In genomic region chr11:46069408-46070003, GRCm38 (mm10) we compare ENCODE assay signal across 9 mouse cellular contexts. TPM values are rescaled to one million over a fixed set of nuclear protein-coding genes. Genes with fewer than 3 reads are reported as not detected.
DNase-seq lines count a peak whose midpoint lies in the region; ATAC-seq and TF ChIP-seq lines count a peak whose summit lies in the region.
"Had no signal": no experiment of that assay in that cellular context is flagged by ENCODE, and none has a peak within 500 bp of the region (broad histone marks: within the 10 kb centered on the region; RNA-seq: fewer than 3 reads in every experiment).

No protein-coding gene starts in this region.

- H3K4me1 ChIP-seq in forebrain, embryonic 10.5 days = peaks cover 56% of the 10 kb centered on the region
- H3K4me1 ChIP-seq in forebrain, postnatal 0 days (ENCODE audit: insufficient read depth) = peaks cover 3% of the 10 kb centered on the region; the same call in 1 of the 2 replicates
- peaks cover 2% of the 10 kb centered on the region for H3K4me1 ChIP-seq in testis, adult 2 months (ENCODE audit: control insufficient read depth, insufficient read depth, low read length)
- peaks cover 74% of the 10 kb centered on the region for H3K4me1 ChIP-seq in limb, embryonic 13.5 days

- H3K27ac ChIP-seq in forebrain, embryonic 10.5 days = peak overlapping the region; percentile 67
- no peak overlapping the region for H3K27ac ChIP-seq in forebrain, postnatal 0 days (ENCODE audit: low read depth, low read length)
- peak overlapping the region; percentile 19; the same call in 1 of the 2 replicates for H3K27ac ChIP-seq in testis, adult 2 months (ENCODE audit: control insufficient read depth, insufficient read depth, low read depth, low read length)
- H3K27ac ChIP-seq in limb, embryonic 13.5 days = peak overlapping the region; percentile 89

- H3K9ac ChIP-seq in forebrain, postnatal 0 days = no peak overlapping the region
- H3K9ac ChIP-seq in limb, embryonic 13.5 days = no peak overlapping the region

- no peak for TF ChIP-seq CTCF in forebrain, postnatal 0 days (IDR thresholded peaks at IDR 0.05; ENCODE audit: low read depth)
- no peak for TF ChIP-seq CTCF in testis, adult 2 months (IDR thresholded peaks at IDR 0.05; ENCODE audit: control insufficient read depth, insufficient read depth, insufficient replicate concordance, low read depth, low read length)

- DNase-seq in forebrain, embryonic 10.5 days (ENCODE audit: extremely low spot score, low spot score) = no peak
- DNase-seq in forebrain, postnatal 0 days = no peak
- DNase-seq in testis, postnatal 10 days (ENCODE audit: low spot score) = no peak
- no peak for DNase-seq in ovary, postnatal 10 days (ENCODE audit: low spot score)
- DNase-seq in urinary bladder, postnatal 25 days (ENCODE audit: low spot score) = no peak
- DNase-seq in cerebellum, postnatal 14 days = no peak
- DNase-seq: thymus, postnatal 14 days had no signal

- no peak for ATAC-seq in forebrain, postnatal 0 days
- ATAC-seq in limb, embryonic 13.5 days (ENCODE audit: low FRiP score, low read depth) = peak; percentile 57

- no peak for TF ChIP-seq POLR2A in testis, adult 2 months (IDR thresholded peaks at IDR 0.05; ENCODE audit: control insufficient read depth, low read depth, low read length)

- no peak overlapping the region for H3K4me3 ChIP-seq in forebrain, embryonic 10.5 days
- no peak overlapping the region for H3K4me3 ChIP-seq in forebrain, postnatal 0 days (ENCODE audit: low read depth, low read length)
- no peak overlapping the region for H3K4me3 ChIP-seq in testis, adult 2 months (ENCODE audit: control insufficient read depth, low read depth, low read length)
- no peak overlapping the region for H3K4me3 ChIP-seq in limb, embryonic 13.5 days

- no peak overlapping the region for H3K4me2 ChIP-seq in forebrain, postnatal 0 days (ENCODE audit: low read depth)
- H3K4me2 ChIP-seq in limb, embryonic 13.5 days (replicated peaks) = peak overlapping the region; percentile 23

- no peaks in the 10 kb centered on the region for H3K27me3 ChIP-seq in forebrain, embryonic 10.5 days (ENCODE audit: poor library complexity, severe bottlenecking)
- H3K27me3 ChIP-seq in forebrain, postnatal 0 days (ENCODE audit: insufficient read depth, low read length) = no peaks in the 10 kb centered on the region
- no peaks in the 10 kb centered on the region for H3K27me3 ChIP-seq in testis, adult 2 months (ENCODE audit: control insufficient read depth, insufficient read depth, low read length)
- H3K27me3 ChIP-seq in limb, embryonic 13.5 days = no peaks in the 10 kb centered on the region

- no peaks in the 10 kb centered on the region for H3K9me3 ChIP-seq in forebrain, embryonic 10.5 days
- H3K9me3 ChIP-seq in forebrain, postnatal 0 days (ENCODE audit: low read length) = no peaks in the 10 kb centered on the region
- H3K9me3 ChIP-seq in limb, embryonic 13.5 days = no peaks in the 10 kb centered on the region

- WGBS in forebrain, embryonic 10.5 days = 28% methylated on average over 17 of the region's 17 CpGs
- 33% methylated on average over 17 of the region's 17 CpGs for WGBS in forebrain, postnatal 0 days
- WGBS in limb, embryonic 13.5 days = 27% methylated on average over 17 of the region's 17 CpGs

- H3K36me3 ChIP-seq in forebrain, embryonic 10.5 days (replicated peaks) = no peaks in the 10 kb centered on the region; the same call in none of the 2 replicates
- H3K36me3 ChIP-seq in forebrain, postnatal 0 days (ENCODE audit: insufficient read depth) = 0 out of 2 replicates have a peak, but pooled peaks cover 14% of the 10 kb centered on the region
- H3K36me3 ChIP-seq in testis, adult 2 months (ENCODE audit: control insufficient read depth, insufficient read depth, low read length) = no peaks in the 10 kb centered on the region
- H3K36me3 ChIP-seq in limb, embryonic 13.5 days = peaks cover 33% of the 10 kb centered on the region

RNA-seq across cellular contexts. Expression of gene Adam19, which starts 13.7 kb away (rescaled TPM):
- polyA plus RNA-seq in forebrain, embryonic 10.5 days (2016; fragmentation: Nextera tagmentation; extraction: Ambion mirVana) = 10.7 TPM in 2 replicates
- total RNA-seq in forebrain, postnatal 0 days (2014; rRNA removed) = 16.2 and 19.8 TPM in 2 replicates
- polyA plus RNA-seq in forebrain, postnatal 0 days (2015; fragmentation: Nextera tagmentation; extraction: Ambion mirVana) = 3.5 and 5.0 TPM in 2 replicates
- 1.0 and 1.1 TPM in 2 replicates for polyA plus RNA-seq in testis, adult 2 months (2012; rRNA removed)
- 15.6 and 16.4 TPM in 2 replicates for polyA plus RNA-seq in limb, embryonic 13.5 days (2015; fragmentation: Nextera tagmentation; extraction: Ambion mirVana)

RNA-seq across cellular contexts. Expression of gene Gm12166, which starts 17.4 kb away (rescaled TPM):
- 2.5 and 3.8 TPM in 2 replicates for polyA plus RNA-seq in forebrain, embryonic 10.5 days (2016; fragmentation: Nextera tagmentation; extraction: Ambion mirVana)
- total RNA-seq in forebrain, postnatal 0 days (2014; rRNA removed) = 9.2 and 15.1 TPM in 2 replicates
- 6.6 and 7.4 TPM in 2 replicates for polyA plus RNA-seq in forebrain, postnatal 0 days (2015; fragmentation: Nextera tagmentation; extraction: Ambion mirVana)
- polyA plus RNA-seq in testis, adult 2 months (2012; rRNA removed) = 5.5 and 6.9 TPM in 2 replicates
- 2.4 and 5.4 TPM in 2 replicates for polyA plus RNA-seq in limb, embryonic 13.5 days (2015; fragmentation: Nextera tagmentation; extraction: Ambion mirVana)
